Mouse (Mus musculus) forebrain, embryonic 12.5 days (tissue): ENCODE measurements around the gene Hoxa5. TPM values are rescaled to one million over a fixed set of nuclear protein-coding genes. Genes with fewer than 3 reads are reported as not detected.

ENCODE experiments used
- ATAC-seq: fragments of 200-750 bp; cut with Nextera tagmentation; 2 replicates; pipeline ENCODE4 v1.8.0; 2017; ENCODE audit warnings: moderate TSS enrichment; ENCODE audit not compliant: low FRiP score
- H3K27ac ChIP-seq: fragments of 300-500 bp; sonication (generic); 2 replicates; pipeline ENCODE4 v1.5.1; 2016; ENCODE audit warnings: mild to moderate bottlenecking
- H3K27me3 ChIP-seq: fragments of 300-500 bp; sonication (generic); 2 replicates; pipeline ENCODE4 v1.6.1; 2016; ENCODE audit warnings: mild to moderate bottlenecking
- H3K36me3 ChIP-seq: fragments of 300-500 bp; sonication (generic); replicated peaks from 2 replicates; pipeline ENCODE4 v1.6.1; 2016; ENCODE audit warnings: mild to moderate bottlenecking
- H3K4me1 ChIP-seq: fragments of 300-500 bp; sonication (generic); 2 replicates; pipeline ENCODE4 v1.6.1; 2016
- H3K4me2 ChIP-seq: fragments of 300-500 bp; sonication (generic); 2 replicates; pipeline ENCODE4 v1.6.1; 2016; ENCODE audit warnings: mild to moderate bottlenecking, moderate library complexity
- H3K4me3 ChIP-seq: fragments of 300-500 bp; sonication (generic); replicated peaks from 2 replicates; pipeline ENCODE4 v1.5.1; 2016; ENCODE audit warnings: mild to moderate bottlenecking
- H3K9ac ChIP-seq: fragments of 300-500 bp; sonication (generic); 2 replicates; pipeline ENCODE4 v1.6.1; 2016; ENCODE audit warnings: mild to moderate bottlenecking
- H3K9me3 ChIP-seq: fragments of 300-500 bp; sonication (generic); 2 replicates; pipeline ENCODE4 v1.6.1; 2016
- WGBS: fragments of 180-500 bp; shearing (Covaris S2); methylation state at CpG from one replicate; pipeline ENCODE4 v1.1.7; 2016; 5-methylcytosine and 5-hydroxymethylcytosine counted together
- polyA plus RNA-seq: library from polyadenylated mRNA; unstranded; fragments of >200 nt; fragmentation: Nextera tagmentation; extraction: Ambion mirVana; gene quantifications from 2 replicates; pipeline ENCODE4 v1.2.1, GENCODE M21; 2016

The Hoxa5 gene
- polyA plus RNA-seq, 1 experiment from 2014 or later, result not detected

- Histone ChIP-seq H3K27ac (no peak within 1 kb of the TSS), H3K36me3 (no peaks in the 10 kb centered on the region), H3K4me2 (peak within 1 kb of the TSS; percentile 61), H3K9ac (no peak within 1 kb of the TSS), H3K4me3 (peak within 1 kb of the TSS; percentile 39), H3K27me3 (peaks cover 99% of the 10 kb centered on the region), H3K4me1 (peaks cover 16% of the 10 kb centered on the region), H3K9me3 (no peaks in the 10 kb centered on the region)
- peak; percentile 61 for ATAC-seq
- under 1% methylated on average over 46 of the region's 46 CpGs for WGBS
These were observed 17.1 kb upstream of the Hoxa5 start, which contains the start of gene Hoxa7 for GRCm38 (mm10) chr6:52221337-52221992. Gene Hoxa7, minus strand, starts transcription at chr6:52221854.

- peaks cover 16% of the 10 kb centered on the region for H3K4me1 ChIP-seq
- H3K36me3 ChIP-seq, result no peaks in the 10 kb centered on the region
- H3K4me3 ChIP-seq, result peak overlapping the region; percentile 39
- ATAC-seq, result no peak
- peaks cover 99% of the 10 kb centered on the region for H3K27me3 ChIP-seq
- WGBS, result 6% methylated on average over 12 of the region's 12 CpGs
- H3K27ac ChIP-seq, result no peak overlapping the region
- peak overlapping the region; percentile 61 for H3K4me2 ChIP-seq
- H3K9ac ChIP-seq, result no peak overlapping the region
- H3K9me3 ChIP-seq, result no peaks in the 10 kb centered on the region
These were observed 16.5 kb upstream of the Hoxa5 start for GRCm38 (mm10) chr6:52220865-52221310.

- Histone ChIP-seq H3K27ac (no peak overlapping the region), H3K4me3 (no peak overlapping the region), H3K27me3 (peaks cover 99% of the 10 kb centered on the region), H3K9ac (no peak overlapping the region), H3K9me3 (no peaks in the 10 kb centered on the region), H3K36me3 (no peaks in the 10 kb centered on the region), H3K4me1 (peaks cover 16% of the 10 kb centered on the region), H3K4me2 (no peak overlapping the region)
- ATAC-seq, result no peak
- 9% methylated on average over 32 of the region's 32 CpGs for WGBS
These were observed 15.8 kb upstream of the Hoxa5 start for GRCm38 (mm10) chr6:52220003-52220864.

GRCm38 (mm10) chr6:52219234-52219942 lies 15.0 kb upstream of the Hoxa5 start:
- H3K4me3 ChIP-seq, result no peak overlapping the region
- ATAC-seq, result no peak
- no peaks in the 10 kb centered on the region for H3K9me3 ChIP-seq
- 18% methylated on average over 9 of the region's 9 CpGs for WGBS
- H3K36me3 ChIP-seq, result no peaks in the 10 kb centered on the region
- no peak overlapping the region for H3K27ac ChIP-seq
- H3K9ac ChIP-seq, result no peak overlapping the region
- peaks cover 99% of the 10 kb centered on the region for H3K27me3 ChIP-seq
- no peak overlapping the region for H3K4me2 ChIP-seq
- peaks cover 16% of the 10 kb centered on the region for H3K4me1 ChIP-seq

GRCm38 (mm10) chr6:52218643-52219215 lies 14.3 kb upstream of the Hoxa5 start:
- Histone ChIP-seq H3K27ac (no peak overlapping the region), H3K27me3 (peaks cover 99% of the 10 kb centered on the region), H3K4me2 (no peak overlapping the region), H3K36me3 (no peaks in the 10 kb centered on the region), H3K9me3 (no peaks in the 10 kb centered on the region), H3K4me3 (no peak overlapping the region), H3K4me1 (peaks cover 16% of the 10 kb centered on the region), H3K9ac (no peak overlapping the region)
- 8% methylated on average over 14 of the region's 14 CpGs for WGBS
- no peak for ATAC-seq

- no peak overlapping the region for H3K9ac ChIP-seq
- H3K36me3 ChIP-seq, result no peaks in the 10 kb centered on the region
- H3K4me1 ChIP-seq, result peaks cover 16% of the 10 kb centered on the region
- no peak overlapping the region; the same call in 1 of the 2 replicates for H3K4me2 ChIP-seq
- ATAC-seq, result no peak
- 4% methylated on average over 23 of the region's 23 CpGs for WGBS
- H3K9me3 ChIP-seq, result no peaks in the 10 kb centered on the region
- H3K27ac ChIP-seq, result no peak overlapping the region
- H3K27me3 ChIP-seq, result peaks cover 100% of the 10 kb centered on the region
- no peak overlapping the region for H3K4me3 ChIP-seq
These were observed 13.7 kb upstream of the Hoxa5 start for GRCm38 (mm10) chr6:52217895-52218642.

GRCm38 (mm10) chr6:52217459-52217768 lies 13.0 kb upstream of the Hoxa5 start:
- no peak for ATAC-seq
- H3K4me1 ChIP-seq, result peaks cover 16% of the 10 kb centered on the region
- H3K9me3 ChIP-seq, result no peaks in the 10 kb centered on the region
- peak overlapping the region; percentile 45 for H3K4me2 ChIP-seq
- WGBS, result under 1% methylated on average over 25 of the region's 25 CpGs
- no peak overlapping the region for H3K9ac ChIP-seq
- peak overlapping the region; percentile 33 for H3K4me3 ChIP-seq
- H3K36me3 ChIP-seq, result no peaks in the 10 kb centered on the region
- H3K27me3 ChIP-seq, result peaks cover 100% of the 10 kb centered on the region
- H3K27ac ChIP-seq, result no peak overlapping the region

- no peaks in the 10 kb centered on the region for H3K9me3 ChIP-seq
- no peak for ATAC-seq
- peak overlapping the region; percentile 33 for H3K4me3 ChIP-seq
- H3K4me1 ChIP-seq, result peaks cover 16% of the 10 kb centered on the region
- peak overlapping the region; percentile 45 for H3K4me2 ChIP-seq
- H3K36me3 ChIP-seq, result no peaks in the 10 kb centered on the region
- no peak overlapping the region for H3K27ac ChIP-seq
- 2% methylated on average over 60 of the region's 60 CpGs for whole genome bisulfite sequencing
- peaks cover 100% of the 10 kb centered on the region for H3K27me3 ChIP-seq
- no peak overlapping the region for H3K9ac ChIP-seq
These were observed 12.5 kb upstream of the Hoxa5 start for GRCm38 (mm10) chr6:52216691-52217458.

- no peak overlapping the region for H3K9ac ChIP-seq
- H3K27me3 ChIP-seq, result peaks cover 100% of the 10 kb centered on the region
- peaks cover 13% of the 10 kb centered on the region for H3K4me1 ChIP-seq
- no peaks in the 10 kb centered on the region for H3K36me3 ChIP-seq
- no peak for ATAC-seq
- H3K27ac ChIP-seq, result no peak overlapping the region
- WGBS, result under 1% methylated on average over 30 of the region's 30 CpGs
- no peaks in the 10 kb centered on the region for H3K9me3 ChIP-seq
- H3K4me2 ChIP-seq, result no peak overlapping the region
- H3K4me3 ChIP-seq, result no peak overlapping the region
These were observed 11.6 kb upstream of the Hoxa5 start for GRCm38 (mm10) chr6:52215771-52216535.

GRCm38 (mm10) chr6:52215070-52215469 lies 10.7 kb upstream of the Hoxa5 start:
- no peak for ATAC-seq
- no peaks in the 10 kb centered on the region for H3K9me3 ChIP-seq
- 12% methylated on average over 3 of the region's 3 CpGs for WGBS
- H3K27ac ChIP-seq, result no peak overlapping the region
- no peak overlapping the region for H3K4me2 ChIP-seq
- H3K4me3 ChIP-seq, result no peak overlapping the region
- H3K27me3 ChIP-seq, result peaks cover 99% of the 10 kb centered on the region
- H3K9ac ChIP-seq, result no peak overlapping the region
- H3K36me3 ChIP-seq, result no peaks in the 10 kb centered on the region
- peaks cover 13% of the 10 kb centered on the region for H3K4me1 ChIP-seq
